Comparison of ENCODE assay signal across 11 mouse cellular contexts in the genomic region with DNA sequence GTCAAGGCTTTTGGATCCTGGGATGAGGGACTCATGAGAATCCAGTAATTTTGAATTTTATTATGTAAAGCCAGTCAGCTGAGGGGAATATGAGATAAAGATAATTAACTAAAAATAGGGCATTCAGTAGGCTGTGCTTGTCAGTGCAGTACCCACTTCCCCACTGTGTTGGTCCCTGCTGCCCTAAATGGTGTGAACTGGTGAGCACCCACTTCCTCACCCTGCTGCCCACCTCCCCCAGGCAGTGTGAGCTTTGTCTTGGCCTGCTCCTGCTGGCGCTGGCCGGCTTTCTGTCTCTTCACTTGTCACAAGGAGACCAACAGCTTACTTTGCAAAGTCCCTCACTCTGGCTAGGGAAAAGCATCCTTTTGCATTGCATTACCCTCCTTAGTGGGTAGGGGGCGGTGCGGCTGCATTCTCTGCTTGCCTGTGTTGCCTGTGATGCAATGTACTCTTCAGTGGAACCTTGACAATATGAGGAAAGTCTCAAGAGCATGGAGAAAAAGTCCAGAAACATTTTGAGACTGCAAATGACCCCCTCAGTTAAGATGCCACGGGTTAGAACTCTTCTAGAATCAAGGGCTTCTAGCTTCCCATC. TPM values are rescaled to one million over a fixed set of nuclear protein-coding genes. Genes with fewer than 3 reads are reported as not detected.
DNase-seq lines count a peak whose midpoint lies in the region; ATAC-seq and TF ChIP-seq lines count a peak whose summit lies in the region.
"Had no signal": no experiment of that assay in that cellular context is flagged by ENCODE, and none has a peak within 500 bp of the region (broad histone marks: within the 10 kb centered on the region; RNA-seq: fewer than 3 reads in every experiment).

No protein-coding gene starts in this region.

- WGBS in forebrain, embryonic 16.5 days, result 16% methylated on average over 5 of the region's 5 CpGs
- WGBS in forebrain, embryonic 12.5 days, result 11% methylated on average over 5 of the region's 5 CpGs
- 17% methylated on average over 5 of the region's 5 CpGs for WGBS in lung, adult 2 months
- WGBS in liver, embryonic 14.5 days (ENCODE audit: insufficient replicate concordance), result 9% methylated on average over 5 of the region's 5 CpGs

- TF ChIP-seq CTCF in lung, adult 2 months (IDR thresholded peaks at IDR 0.05; ENCODE audit: insufficient read depth, low read length), result peak; percentile 59
- peak; percentile 69 for TF ChIP-seq CTCF in Patski (IDR thresholded peaks at IDR 0.05)
- TF ChIP-seq CTCF in liver, embryonic 14.5 days (IDR thresholded peaks at IDR 0.05; ENCODE audit: low read depth), result peak; percentile 61

- H3K4me1 ChIP-seq in forebrain, embryonic 16.5 days (replicated peaks; ENCODE audit: control insufficient read depth, insufficient read depth, low read length), result no peaks in the 10 kb centered on the region
- H3K4me1 ChIP-seq in forebrain, embryonic 12.5 days, result no peaks in the 10 kb centered on the region
- no peaks in the 10 kb centered on the region for H3K4me1 ChIP-seq in lung, adult 2 months (ENCODE audit: control insufficient read depth, insufficient read depth, low read length)
- no peaks in the 10 kb centered on the region for H3K4me1 ChIP-seq in liver, embryonic 14.5 days (replicated peaks; ENCODE audit: control insufficient read depth in 2 of 2, insufficient read depth in 2 of 2, low read length in 1 of 2)

- ATAC-seq in forebrain, embryonic 16.5 days, result 0 out of 2 replicates have a peak, but pooled peaks have one; percentile 36
- no peak for ATAC-seq in forebrain, embryonic 12.5 days (ENCODE audit: low FRiP score)
- no peak for ATAC-seq in Patski
- no peak for ATAC-seq in liver, embryonic 14.5 days (ENCODE audit: insufficient read depth)

- no peaks in the 10 kb centered on the region for H3K9me3 ChIP-seq in forebrain, embryonic 16.5 days (ENCODE audit: control insufficient read depth, low read length)
- peaks cover 3% of the 10 kb centered on the region; the same call in 1 of the 2 replicates for H3K9me3 ChIP-seq in forebrain, embryonic 12.5 days
- no peaks in the 10 kb centered on the region for H3K9me3 ChIP-seq in liver, embryonic 14.5 days (ENCODE audit: control insufficient read depth, low read length)

- H3K4me3 ChIP-seq in forebrain, embryonic 16.5 days (replicated peaks; ENCODE audit: low read length), result no peak overlapping the region
- H3K4me3 ChIP-seq in forebrain, embryonic 12.5 days (replicated peaks), result no peak overlapping the region
- H3K4me3 ChIP-seq in lung, adult 2 months (replicated peaks; ENCODE audit: extremely low read depth, low read depth, low read length), result no peak overlapping the region
- no peak overlapping the region for H3K4me3 ChIP-seq in liver, embryonic 14.5 days (ENCODE audit: insufficient read depth in 1 of 2, low read depth in 2 of 2, low read length in 2 of 2)

- no peak for TF ChIP-seq EP300 in liver, embryonic 14.5 days (IDR thresholded peaks at IDR 0.05; ENCODE audit: low read depth)

- H3K4me2 ChIP-seq in forebrain, embryonic 16.5 days (ENCODE audit: low read length), result no peak overlapping the region
- no peak overlapping the region for H3K4me2 ChIP-seq in forebrain, embryonic 12.5 days
- no peak overlapping the region for H3K4me2 ChIP-seq in liver, embryonic 14.5 days (ENCODE audit: low read depth)

- POLR2A ChIA-PET in Patski (lab: Charles Lee), result no interaction called here

- no peaks in the 10 kb centered on the region for H3K36me3 ChIP-seq in forebrain, embryonic 16.5 days (ENCODE audit: control insufficient read depth, insufficient read depth)
- H3K36me3 ChIP-seq in forebrain, embryonic 12.5 days (replicated peaks), result no peaks in the 10 kb centered on the region
- no peaks in the 10 kb centered on the region for H3K36me3 ChIP-seq in liver, embryonic 14.5 days (replicated peaks; ENCODE audit: control insufficient read depth, insufficient read depth, low read depth)

- CTCF ChIA-PET in Patski (lab: Charles Lee), result interaction anchor here (1.2 to 2.1 kb wide), 2 partner anchors 11 to 13 kb away, joined by 3 to 4 read pairs; no protein-coding TSS in a partner anchor

- H3K9ac ChIP-seq in forebrain, embryonic 16.5 days (replicated peaks; ENCODE audit: low read depth, low read length), result no peak overlapping the region
- no peak overlapping the region for H3K9ac ChIP-seq in forebrain, embryonic 12.5 days
- H3K9ac ChIP-seq in liver, embryonic 14.5 days (replicated peaks), result no peak overlapping the region

- in situ Hi-C loops in Patski (cut with MboI; ENCODE audit: low pct_unique_long_range_greater_than_20kb), result no loop called here

- H3K27me3 ChIP-seq in forebrain, embryonic 16.5 days (replicated peaks; ENCODE audit: control insufficient read depth, insufficient read depth, low read length), result peaks cover 5% of the 10 kb centered on the region; the same call in 1 of the 2 replicates
- H3K27me3 ChIP-seq in forebrain, embryonic 12.5 days, result peaks cover 11% of the 10 kb centered on the region; the same call in 1 of the 2 replicates
- H3K27me3 ChIP-seq in Patski, result peaks cover 16% of the 10 kb centered on the region
- H3K27me3 ChIP-seq in liver, embryonic 14.5 days (ENCODE audit: control insufficient read depth, insufficient read depth, low read length), result no peaks in the 10 kb centered on the region; the same call in 1 of the 2 replicates

- no peak for TF ChIP-seq POLR2A in lung, adult 2 months (IDR thresholded peaks at IDR 0.05; ENCODE audit: borderline replicate concordance, extremely low read depth, low read depth, low read length)

- no peak for DNase-seq in lung, adult 2 months
- no peak for DNase-seq in lung, postnatal 10 days
- DNase-seq in Patski (ENCODE audit: low read depth, low spot score), result no peak
- DNase-seq in liver, embryonic 14.5 days (ENCODE audit: low read depth in 3 of 3, low spot score in 3 of 3), result no peak
- no peak for DNase-seq in adipocyte (ENCODE audit: low spot score)
- no peak for DNase-seq in left cerebral cortex, adult 18-20 months (ENCODE audit: low spot score in 2 of 2)
- DNase-seq: cerebellum, adult 8-10 months; right cerebral cortex, adult 18-20 months had no signal

- no peak overlapping the region for H3K27ac ChIP-seq in forebrain, embryonic 16.5 days (ENCODE audit: low read length)
- H3K27ac ChIP-seq in forebrain, embryonic 12.5 days, result no peak overlapping the region
- H3K27ac ChIP-seq in liver, embryonic 14.5 days, result no peak overlapping the region

RNA-seq across cellular contexts. Expression of a gene that starts 12.7 kb away (rescaled TPM):
- 21.5 and 35.3 TPM in 2 replicates for polyA plus RNA-seq in forebrain, embryonic 16.5 days (2015; fragmentation: Nextera tagmentation; extraction: Ambion mirVana)
- polyA plus RNA-seq in forebrain, embryonic 12.5 days (2016; fragmentation: Nextera tagmentation; extraction: Ambion mirVana), result 25.0 and 55.4 TPM in 2 replicates
- polyA plus RNA-seq in lung, adult 2 months (2012; rRNA removed), result 0.14 and 0.24 TPM in 2 replicates
- not detected for polyA plus RNA-seq in Patski (2021)
- polyA plus RNA-seq in liver, embryonic 14.5 days (2012; rRNA removed), result 0.04 TPM in 1 of 2 replicates, not detected in the other
- not detected in 2 replicates for polyA plus RNA-seq in liver, embryonic 14.5 days (2014; fragmentation: Nextera tagmentation; extraction: Ambion mirVana)
- total RNA-seq in left cerebral cortex, adult 18-20 months (2021), result 1 to 10 TPM; 1.1 TPM
- polyA plus RNA-seq: kidney, embryonic 14.5 days had no signal

Comparison
In these comparisons a context has a peak if more than half of its experiments do, and no peak if none do; other contexts are left out.
1. RNA of a gene that starts 12.7 kb away (polyA plus RNA-seq): 21.5 to 35.3 TPM in forebrain, embryonic 16.5 days and 25.0 to 55.4 TPM in forebrain, embryonic 12.5 days; 0.14 to 0.24 TPM in lung, adult 2 months, 0.04 TPM in liver, embryonic 14.5 days and not detected in Patski (single experiment); every median in the first group is over 10 times any median in the second.
2. Peak in every context shown above with its lines, with median percentiles within 50 percentile points of each other: CTCF ChIP-seq.